Comparison of ENCODE assay signal across 11 mouse cellular contexts in genomic region chr4:116015996-116016395, GRCm38 (mm10). TPM values are rescaled to one million over a fixed set of nuclear protein-coding genes. Genes with fewer than 3 reads are reported as not detected.
DNase-seq lines count a peak whose midpoint lies in the region; ATAC-seq lines count a peak whose summit lies in the region.
"Had no signal": no experiment of that assay in that cellular context is flagged by ENCODE, and none has a peak within 500 bp of the region (broad histone marks: within the 10 kb centered on the region; RNA-seq: fewer than 3 reads in every experiment).

No protein-coding gene starts in this region.

- no peak for DNase-seq in frontal cortex, postnatal 25 days (ENCODE audit: low spot score in 2 of 2)
- DNase-seq in midbrain, embryonic 10.5 days (ENCODE audit: low spot score), result no peak
- DNase-seq in layer of hippocampus, adult 18-20 months (ENCODE audit: low spot score in 2 of 2), result peak; percentile 79 to 84
- DNase-seq in right cerebral cortex, postnatal 14 days, result peak; percentile 38
- DNase-seq in heart, postnatal 10 days, result no peak
- no peak for DNase-seq in thymus, postnatal 36 days
- DNase-seq: adrenal gland, postnatal 14 days had no signal

- WGBS in midbrain, embryonic 15.5 days, result 72% methylated on average over 8 of the region's 8 CpGs
- WGBS in midbrain, embryonic 10.5 days, result 73% methylated on average over 8 of the region's 8 CpGs

- H3K4me2 ChIP-seq in midbrain, embryonic 15.5 days, result peak overlapping the region; percentile 92; the same call in 1 of the 2 replicates

- H3K9me3 ChIP-seq in midbrain, embryonic 15.5 days, result no peaks in the 10 kb centered on the region
- H3K9me3 ChIP-seq in midbrain, embryonic 10.5 days (replicated peaks), result no peaks in the 10 kb centered on the region
- H3K9me3 ChIP-seq: heart, embryonic 15.5 days; limb, embryonic 13.5 days had no signal

- no peak overlapping the region for H3K27ac ChIP-seq in midbrain, embryonic 15.5 days
- H3K27ac ChIP-seq in midbrain, embryonic 10.5 days (replicated peaks), result no peak overlapping the region
- H3K27ac ChIP-seq: heart, embryonic 15.5 days; limb, embryonic 13.5 days had no signal

- peak; percentile 73 for ATAC-seq in frontal cortex, adult (ENCODE audit: low TSS enrichment)
- no peak for ATAC-seq in midbrain, embryonic 15.5 days (replicated peaks)

- intact Hi-C loops in heart, postnatal 10 days (cut with DNase I), result no loop called here

- H3K9ac ChIP-seq in midbrain, embryonic 15.5 days, result no peak overlapping the region
- H3K9ac ChIP-seq: heart, embryonic 15.5 days; limb, embryonic 13.5 days had no signal

- H3K36me3 ChIP-seq in midbrain, embryonic 15.5 days (replicated peaks), result no peaks in the 10 kb centered on the region
- no peaks in the 10 kb centered on the region for H3K36me3 ChIP-seq in midbrain, embryonic 10.5 days
- H3K36me3 ChIP-seq: heart, embryonic 15.5 days; limb, embryonic 13.5 days had no signal

- H3K27me3 ChIP-seq in midbrain, embryonic 15.5 days (replicated peaks), result peaks cover 36% of the 10 kb centered on the region
- peaks cover 74% of the 10 kb centered on the region for H3K27me3 ChIP-seq in midbrain, embryonic 10.5 days (ENCODE audit: low read depth, poor library complexity, severe bottlenecking)

- 0 out of 2 replicates have a peak overlapping the region, but pooled peaks have one; percentile 68 for H3K4me3 ChIP-seq in midbrain, embryonic 15.5 days
- no peak overlapping the region for H3K4me3 ChIP-seq in midbrain, embryonic 10.5 days

- peaks cover 4% of the 10 kb centered on the region; the same call in 1 of the 2 replicates for H3K4me1 ChIP-seq in midbrain, embryonic 15.5 days
- H3K4me1 ChIP-seq in midbrain, embryonic 10.5 days, result peaks cover 26% of the 10 kb centered on the region

RNA-seq across cellular contexts. Expression of gene Faah, which starts 1.7 kb away (rescaled TPM):
- 26.3 and 26.7 TPM in 2 replicates for polyA plus RNA-seq in midbrain, embryonic 15.5 days (2015; fragmentation: Nextera tagmentation; extraction: Ambion mirVana)
- polyA plus RNA-seq in midbrain, embryonic 10.5 days (2016; fragmentation: Nextera tagmentation; extraction: Ambion mirVana), result 1.4 and 2.7 TPM in 2 replicates
- 100 to 1,000 TPM; 136 to 145 TPM for total RNA-seq in layer of hippocampus, adult 18-20 months (2021)
- total RNA-seq in heart, postnatal 10 days (2021), result under 1 TPM; 0.60 to 0.94 TPM

RNA-seq across cellular contexts. Expression of gene Nsun4, which starts 37.7 kb away (rescaled TPM):
- polyA plus RNA-seq in midbrain, embryonic 15.5 days (2015; fragmentation: Nextera tagmentation; extraction: Ambion mirVana), result 12.3 and 13.5 TPM in 2 replicates
- 20.4 and 21.2 TPM in 2 replicates for polyA plus RNA-seq in midbrain, embryonic 10.5 days (2016; fragmentation: Nextera tagmentation; extraction: Ambion mirVana)
- 1 to 10 TPM; 9.6 TPM for total RNA-seq in layer of hippocampus, adult 18-20 months (2021)
- total RNA-seq in heart, postnatal 10 days (2021), result 10 to 100 TPM; 23.5 to 24.8 TPM

RNA-seq across cellular contexts. Expression of gene Uqcrh, which starts 58.9 kb away (rescaled TPM):
- polyA plus RNA-seq in midbrain, embryonic 15.5 days (2015; fragmentation: Nextera tagmentation; extraction: Ambion mirVana), result 406 and 430 TPM in 2 replicates
- 444 and 449 TPM in 2 replicates for polyA plus RNA-seq in midbrain, embryonic 10.5 days (2016; fragmentation: Nextera tagmentation; extraction: Ambion mirVana)
- 100 to 1,000 TPM; 395 to 403 TPM for total RNA-seq in layer of hippocampus, adult 18-20 months (2021)
- total RNA-seq in heart, postnatal 10 days (2021), result 1,000 to 10,000 TPM; 1,784 to 1,838 TPM

RNA-seq across cellular contexts. Expression of gene Lrrc41, which starts 59.1 kb away (rescaled TPM):
- polyA plus RNA-seq in midbrain, embryonic 15.5 days (2015; fragmentation: Nextera tagmentation; extraction: Ambion mirVana), result 74.4 and 74.5 TPM in 2 replicates
- polyA plus RNA-seq in midbrain, embryonic 10.5 days (2016; fragmentation: Nextera tagmentation; extraction: Ambion mirVana), result 67.9 and 73.8 TPM in 2 replicates
- total RNA-seq in layer of hippocampus, adult 18-20 months (2021), result 10 to 100 TPM; 46.2 to 50.1 TPM
- 10 to 100 TPM; 33.2 to 39.7 TPM for total RNA-seq in heart, postnatal 10 days (2021)

Comparison
In these comparisons a context has a peak if more than half of its experiments do, and no peak if none do; other contexts are left out.
1. DNase-seq: peak in layer of hippocampus, adult 18-20 months (2 of 2) and right cerebral cortex, postnatal 14 days (single experiment); none in frontal cortex, postnatal 25 days (0 of 2), midbrain, embryonic 10.5 days (single experiment), heart, postnatal 10 days (0 of 2) and thymus, postnatal 36 days (0 of 2).
2. RNA of gene Faah, which starts 1.7 kb away (total RNA-seq): 136 to 145 TPM in layer of hippocampus, adult 18-20 months; 0.60 to 0.94 TPM in heart, postnatal 10 days; every median in the first group is over 10 times any median in the second.
3. RNA of gene Uqcrh, which starts 58.9 kb away (total RNA-seq): 1,784 to 1,838 TPM in heart, postnatal 10 days; 395 to 403 TPM in layer of hippocampus, adult 18-20 months; every median in the first group is over 4 times any median in the second.